Mouse (Mus musculus) ES-E14 (cell line): Measurements from ENCODE around the gene Olfr749. TPM values are rescaled to one million over a fixed set of nuclear protein-coding genes. Genes with fewer than 3 reads are reported as not detected.

Experiments used
- DNase-seq: peaks from one replicate; pipeline ENCODE4 v3.0.0-alpha.2; 2013; ENCODE audit warnings: low read depth, low spot score
- H3K27ac ChIP-seq: 2 replicates; pipeline ENCODE4 v1.5.1; 2012; ENCODE audit warnings: low read depth, mild to moderate bottlenecking, low read length, moderate library complexity, mixed read lengths; ENCODE audit not compliant: poor library complexity, insufficient read depth, severe bottlenecking
- H3K36me3 ChIP-seq: 2 replicates; pipeline ENCODE4 v1.6.1; 2012; ENCODE audit warnings: mild to moderate bottlenecking, low read length, moderate library complexity, mixed read lengths; ENCODE audit not compliant: control insufficient read depth, poor library complexity, insufficient read depth, severe bottlenecking
- H3K4me1 ChIP-seq, 2 experiments: fragments of 150-350 bp in 1 of 2; sonication (generic) in 1 of 2; 2 replicates each; pipeline ENCODE4 v1.6.1; 2012; ENCODE audit warnings: low read length in 2 of 2, mild to moderate bottlenecking in 1 of 2, mixed read lengths in 1 of 2; ENCODE audit not compliant: control insufficient read depth in 2 of 2, insufficient read depth in 2 of 2, poor library complexity in 1 of 2
- H3K4me3 ChIP-seq, 2 experiments: fragments of 150-350 bp in 1 of 2; sonication (generic) in 1 of 2; 2 replicates each; pipeline ENCODE4 v1.5.1; 2012; ENCODE audit warnings: low read length in 2 of 2, low read depth in 1 of 2, mild to moderate bottlenecking in 1 of 2, mixed read lengths in 1 of 2; ENCODE audit not compliant: insufficient read depth in 1 of 2, poor library complexity in 1 of 2, severe bottlenecking in 1 of 2
- H3K9ac ChIP-seq: 2 replicates; pipeline ENCODE4 v1.6.1; 2012; ENCODE audit warnings: low read depth, mild to moderate bottlenecking, low read length, mixed read lengths; ENCODE audit not compliant: poor library complexity, insufficient read depth, severe bottlenecking
- H3K9me3 ChIP-seq: fragments of 150-350 bp; sonication (generic); 2 replicates; pipeline ENCODE4 v1.6.1; 2012; ENCODE audit warnings: low read depth, mild to moderate bottlenecking, low read length; ENCODE audit not compliant: control insufficient read depth, insufficient read depth
- CHD2 ChIP-seq: IDR thresholded peaks from 2 replicates; pipeline ENCODE4 v1.6.1; 2014; ENCODE audit warnings: mild to moderate bottlenecking, low read depth, low read length, inconsistent platforms
- HCFC1 ChIP-seq: IDR thresholded peaks from 2 replicates; pipeline ENCODE4 v1.6.1; 2012; ENCODE audit warnings: low read length, inconsistent platforms, borderline replicate concordance; ENCODE audit not compliant: insufficient read depth
- MAFK ChIP-seq: IDR thresholded peaks from 2 replicates; pipeline ENCODE4 v1.6.1; 2014; ENCODE audit warnings: mild to moderate bottlenecking, low read depth, low read length, inconsistent platforms; ENCODE audit not compliant: insufficient read depth
- ZC3H11A ChIP-seq: IDR thresholded peaks from 2 replicates; pipeline ENCODE4 v1.6.1; 2012; ENCODE audit warnings: low read depth, mild to moderate bottlenecking, inconsistent platforms, low read length, borderline replicate concordance
- ZNF384 ChIP-seq: IDR thresholded peaks from 2 replicates; pipeline ENCODE4 v1.6.1; 2012; ENCODE audit warnings: low read depth, low read length, inconsistent platforms
- in situ Hi-C, 2 experiments: fragments of 600-800 bp; cut with MboI; formaldehyde crosslinking; loops; one replicate each; pipeline ENCODE4 v1.15.1; 2025; ENCODE audit warnings: low sequenced_read_pairs in 2 of 2, inconsistent platforms in 1 of 2; ENCODE audit not compliant: unreplicated experiment in 2 of 2
- total RNA-seq: library from RNA; depleted of rRNA; stranded (reverse); fragments of 300-350 nt; gene quantifications from 2 replicates; pipeline ENCODE4 v1.2.3, GENCODE M21; 2012; rRNA removed

Olfr749 gene
- total RNA-seq, result not detected in 2 replicates

DNA sequence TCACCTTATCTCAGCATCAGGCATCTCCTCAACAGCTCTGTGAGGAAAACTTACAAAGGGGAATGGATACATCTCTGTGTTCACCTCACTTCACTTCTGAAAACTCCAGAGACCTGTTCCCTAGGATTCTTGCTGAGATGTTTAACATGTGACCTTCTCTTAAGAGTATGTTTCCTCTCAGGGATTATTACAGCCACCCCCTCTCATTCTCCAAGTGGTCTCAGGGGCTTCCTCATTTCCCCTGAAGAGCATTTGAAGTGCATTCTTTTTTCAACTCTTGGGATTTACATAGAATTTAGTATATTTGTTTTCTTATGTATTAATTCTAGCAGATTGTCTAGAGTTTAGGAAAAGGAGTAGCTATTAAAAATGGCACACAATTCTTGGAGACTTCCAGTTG lies at the start of gene Olfr749:
TSS of gene Olfr749 (minus strand) at position 101 of the 400 bp plus-strand sequence.
- in situ Hi-C loops, result loop anchor here in 1 of 2 experiments (25.0 kb wide), 1 partner anchor 108 kb away; the partner anchor contains the start of genes Olfr745 and Olfr746
- Histone ChIP-seq H3K36me3 (no peaks in the 10 kb centered on the region), H3K4me1 (no peaks in the 10 kb centered on the region), H3K9ac (no peak within 1 kb of the TSS), H3K4me3 (no peak within 1 kb of the TSS), H3K27ac (no peak within 1 kb of the TSS), H3K9me3 (no peaks in the 10 kb centered on the region)
- no peak for TF ChIP-seq MAFK
- TF ChIP-seq CHD2, result no peak
- TF ChIP-seq ZNF384, result no peak
- TF ChIP-seq HCFC1, result no peak
- no peak for TF ChIP-seq ZC3H11A
- DNase-seq, result no peak

DNA sequence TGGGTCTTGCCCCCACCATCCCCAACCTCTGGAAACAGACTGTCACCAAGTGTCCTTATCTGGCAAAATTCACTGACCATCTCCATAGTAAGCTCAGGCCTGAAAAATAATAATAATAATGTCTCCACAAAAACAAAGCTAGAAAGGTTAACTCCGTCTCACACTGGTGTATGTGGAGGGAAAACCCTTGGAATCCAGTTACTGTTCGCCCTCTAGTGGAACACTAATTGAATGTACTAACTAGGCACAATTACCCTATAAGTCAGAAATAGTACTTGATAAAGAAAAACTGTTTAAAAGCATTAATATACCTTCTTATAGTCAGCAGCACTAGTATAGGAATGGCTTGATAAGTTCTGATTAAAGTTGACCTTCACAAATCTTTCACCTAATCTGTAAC lies 43.3 kb upstream of the Olfr749 start:
- no peak for DNase-seq
- Histone ChIP-seq H3K9me3 (no peaks in the 10 kb centered on the region), H3K27ac (no peak overlapping the region), H3K36me3 (peaks cover 12% of the 10 kb centered on the region), H3K4me3 (no peak overlapping the region), H3K4me1 (peaks cover 1 to 2% of the 10 kb centered on the region in 2 experiments; a peak in 3 of 4 replicates), H3K9ac (no peak overlapping the region)
- TF ChIP-seq HCFC1 (no peak), ZC3H11A (no peak), CHD2 (no peak), ZNF384 (no peak), MAFK (no peak)
- in situ Hi-C loops, result no loop called here

DNA sequence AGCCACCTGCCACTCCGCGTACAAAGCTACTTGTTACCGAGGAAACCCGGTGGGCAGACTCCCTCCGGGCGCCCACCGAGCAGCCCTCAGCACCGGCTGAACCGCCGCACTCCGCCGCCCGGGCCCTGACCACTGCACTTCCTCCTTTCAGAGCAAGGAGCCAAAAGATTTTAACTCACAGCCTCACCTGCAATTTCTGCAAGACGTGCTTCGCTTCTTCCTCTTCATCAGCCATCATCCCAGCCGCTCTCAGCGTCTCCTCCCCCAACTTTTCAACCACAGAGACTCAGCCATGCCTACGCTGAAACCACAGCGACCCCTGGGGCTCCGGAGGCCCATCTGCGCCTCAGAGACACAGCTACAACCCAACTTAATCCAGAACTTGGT lies 40.4 kb upstream of the Olfr749 start, which contains the start of gene Ttc5:
TSS of gene Ttc5 (minus strand) at position 269 of the 387 bp plus-strand sequence.
- Histone ChIP-seq H3K4me3 (peak within 1 kb of the TSS; percentile 83), H3K9me3 (no peaks in the 10 kb centered on the region), H3K27ac (peak within 1 kb of the TSS; percentile 28), H3K36me3 (peaks cover 9% of the 10 kb centered on the region), H3K4me1 (peaks cover 1 to 6% of the 10 kb centered on the region in 2 experiments; a peak in 3 of 4 replicates), H3K9ac (peak within 1 kb of the TSS; percentile 77)
- in situ Hi-C loops, result no loop called here
- peak; percentile 89 for DNase-seq
- TF ChIP-seq CHD2 (no peak), ZC3H11A (no peak), MAFK (no peak), HCFC1 (no peak), ZNF384 (no peak)

DNA sequence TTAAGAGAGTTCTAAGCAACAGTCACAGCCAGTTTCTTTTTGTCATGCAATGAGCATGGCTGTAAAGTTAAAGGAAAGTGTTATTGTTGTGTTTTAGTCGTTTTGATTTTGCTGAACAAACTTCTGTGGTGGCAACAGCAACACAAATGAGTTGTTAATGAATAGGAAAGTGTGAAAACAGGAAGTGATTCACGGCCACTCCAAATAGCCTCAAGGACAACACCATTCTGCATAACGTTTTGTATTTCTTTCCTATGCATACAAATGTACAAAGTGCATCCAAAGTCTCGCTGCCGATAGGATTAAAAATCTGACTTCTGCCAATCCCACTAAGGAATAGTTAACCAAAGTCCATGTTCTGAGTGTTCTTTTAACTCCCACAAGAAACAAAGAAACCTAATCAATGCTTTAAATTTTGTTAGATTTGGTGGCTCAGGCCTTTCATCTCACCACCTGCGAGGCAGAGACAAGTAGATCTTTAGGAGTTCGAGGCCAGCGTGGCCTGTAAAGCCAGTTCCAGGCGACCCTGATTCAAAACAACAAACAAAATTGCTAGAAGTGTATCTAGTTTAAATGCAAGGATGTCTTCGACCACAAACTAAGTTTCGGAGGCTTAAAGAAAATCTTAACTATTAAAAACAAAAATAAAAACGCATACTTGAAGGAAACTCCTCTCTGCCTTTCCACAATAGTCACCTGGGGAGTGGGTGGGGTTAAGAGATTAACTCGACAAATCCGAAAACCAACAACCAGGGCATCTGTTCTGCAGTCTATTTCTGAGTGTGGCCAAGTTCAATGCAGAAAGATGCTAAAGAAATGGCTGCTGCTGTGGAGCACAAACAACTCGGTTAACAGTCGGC lies 39.7 kb upstream of the Olfr749 start:
- Histone ChIP-seq H3K9me3 (no peaks in the 10 kb centered on the region), H3K4me1 (peaks cover 1 to 6% of the 10 kb centered on the region in 2 experiments; a peak in 3 of 4 replicates), H3K36me3 (peaks cover 6% of the 10 kb centered on the region), H3K9ac (peak overlapping the region; percentile 77), H3K4me3 (peak overlapping the region; percentile 83), H3K27ac (peak overlapping the region; percentile 28)
- no peak for TF ChIP-seq ZC3H11A
- TF ChIP-seq HCFC1, result no peak
- no peak for TF ChIP-seq ZNF384
- no peak for TF ChIP-seq CHD2
- no peak for TF ChIP-seq MAFK
- no peak for DNase-seq
- in situ Hi-C loops, result no loop called here
